Mouse (Mus musculus): ENCODE measurements at regions not wholly inside any gene's neighbourhood (a gene's known extent, or its start where the extent isn't known, plus 50 kb on each side); places are given as distances from the start of the nearest gene placed in this dataset.

- TF ChIP-seq POLR2A (IDR thresholded peaks at IDR 0.05; ENCODE audit: control insufficient read depth in 1 of 2, insufficient read depth in 1 of 2, low read depth in 1 of 2, low read length in 2 of 2, poor library complexity in 1 of 2) = no peak
- no peak for TF ChIP-seq RAD21 (IDR thresholded peaks at IDR 0.05; ENCODE audit: low read depth, low read length)
- TF ChIP-seq KAT2A (conservative IDR thresholded peaks at IDR 0.05; ENCODE audit: low read depth, low read length) = no peak
- no peak for TF ChIP-seq EP300 (IDR thresholded peaks at IDR 0.05; ENCODE audit: low read depth in 1 of 2, low read length in 2 of 2)
- no peak for TF ChIP-seq POLR2AphosphoS2 (IDR thresholded peaks at IDR 0.05; ENCODE audit: low read length)
Observed at GRCm38 (mm10) chr3:37778386-37778785, 54.1 kb upstream of the Gm5148 start.
